Mouse (Mus musculus) brain, embryonic 18.5 days (tissue): ENCODE measurements around the gene Cotl1.

ENCODE experiments used
- DNase-seq: peaks from one replicate; pipeline ENCODE4 v3.0.0-alpha.2; 2012; ENCODE audit warnings: low read depth, low spot score

Gene Cotl1

DNA sequence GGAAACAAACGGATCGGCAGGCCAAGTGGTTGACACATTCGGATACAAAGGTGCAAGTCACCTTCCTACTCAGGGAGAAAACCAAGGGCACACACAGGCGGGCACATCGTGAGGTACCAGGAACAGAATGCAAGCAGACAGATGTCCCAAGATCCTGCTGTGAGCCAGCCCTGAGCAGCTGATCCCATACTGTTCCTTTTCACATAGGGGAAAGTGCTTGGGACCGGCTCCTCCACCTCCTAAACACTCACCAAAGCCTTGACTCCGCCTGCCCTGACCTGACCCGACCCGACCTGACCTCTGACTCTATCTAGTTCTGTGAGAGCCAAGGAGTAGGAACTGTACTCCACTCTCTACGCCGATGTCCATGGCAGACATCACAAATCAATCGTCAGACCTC is 22.9 kb downstream of the Cotl1 start:
- DNase-seq: no peak

DNA sequence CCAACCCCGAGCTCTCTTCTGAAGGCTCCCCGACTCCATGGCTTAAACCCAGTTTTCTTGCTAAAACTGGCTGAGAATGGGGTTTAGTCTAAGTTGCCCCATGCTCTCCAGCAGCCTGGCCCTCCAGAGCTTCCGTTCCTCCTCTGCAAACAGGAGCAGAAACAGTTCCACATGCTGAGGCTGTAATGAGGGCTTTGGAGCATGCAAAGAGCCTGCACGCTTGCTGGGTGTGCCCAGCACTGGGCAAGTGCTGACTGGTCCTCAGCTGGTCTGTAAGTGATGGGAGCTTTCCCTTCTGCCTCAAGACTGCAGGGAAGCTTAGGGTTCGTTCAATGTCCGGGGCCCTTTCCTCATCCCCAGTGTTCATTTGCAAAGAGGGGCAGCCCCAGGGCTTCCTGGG is 24.1 kb downstream of the Cotl1 start:
- DNase-seq: no peak

DNA sequence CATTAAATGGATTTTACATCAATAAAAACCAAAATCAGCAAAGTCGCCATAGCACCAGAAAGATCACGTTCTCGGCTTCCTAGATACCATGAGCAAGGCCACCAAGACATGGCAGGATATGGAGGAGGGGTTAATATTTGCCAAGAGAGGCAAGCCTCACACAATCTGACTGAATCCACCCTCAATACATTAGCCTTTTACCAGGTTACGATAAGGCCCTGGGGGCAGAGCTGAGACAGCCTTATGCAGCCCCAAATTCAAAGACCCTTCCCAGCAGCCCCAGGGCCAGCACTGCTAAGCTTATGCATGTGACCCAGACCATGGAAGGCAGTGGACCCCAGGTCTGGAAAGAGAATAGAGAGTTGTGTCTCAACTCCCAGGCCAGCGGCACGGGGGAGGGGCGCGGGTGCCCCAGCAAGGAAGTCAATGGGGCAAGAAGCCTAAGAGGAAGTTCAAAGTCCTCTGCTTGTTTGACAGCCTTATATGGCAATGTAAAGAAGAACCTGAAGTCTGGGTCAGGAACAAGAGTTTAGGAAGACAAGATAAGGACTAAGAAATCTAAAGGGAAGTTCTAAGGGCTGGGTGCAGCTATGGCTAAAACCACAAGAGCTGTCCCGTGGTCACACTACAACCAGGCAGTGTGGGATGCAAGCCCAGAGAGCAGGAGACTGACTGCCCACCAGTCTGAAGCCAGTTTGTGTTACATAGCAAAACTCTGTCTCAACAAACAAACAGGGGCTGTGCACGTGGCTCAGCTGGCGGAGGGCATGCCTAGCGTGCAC is 27.5 kb downstream of the Cotl1 start:
- no peak for DNase-seq

DNA sequence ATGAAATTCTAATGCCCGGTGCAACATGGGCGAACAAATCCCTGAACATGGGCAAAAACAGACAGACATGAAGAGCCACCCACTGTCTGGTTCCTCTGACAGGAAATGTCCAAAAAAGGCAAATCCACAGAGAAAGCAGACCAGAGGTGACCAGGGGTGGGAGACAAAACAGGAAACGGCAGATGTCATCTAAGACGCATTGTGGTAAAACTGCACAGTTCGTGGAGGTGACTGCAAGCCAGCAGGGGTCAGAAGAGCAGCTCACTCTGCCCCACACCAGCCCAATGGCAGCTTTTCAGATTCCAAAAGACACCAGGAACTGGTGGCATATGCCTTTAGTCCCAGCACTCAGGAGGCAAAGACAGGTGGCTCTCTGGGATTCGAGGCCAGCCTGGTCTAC is 28.4 kb downstream of the Cotl1 start:
- DNase-seq: no peak

DNA sequence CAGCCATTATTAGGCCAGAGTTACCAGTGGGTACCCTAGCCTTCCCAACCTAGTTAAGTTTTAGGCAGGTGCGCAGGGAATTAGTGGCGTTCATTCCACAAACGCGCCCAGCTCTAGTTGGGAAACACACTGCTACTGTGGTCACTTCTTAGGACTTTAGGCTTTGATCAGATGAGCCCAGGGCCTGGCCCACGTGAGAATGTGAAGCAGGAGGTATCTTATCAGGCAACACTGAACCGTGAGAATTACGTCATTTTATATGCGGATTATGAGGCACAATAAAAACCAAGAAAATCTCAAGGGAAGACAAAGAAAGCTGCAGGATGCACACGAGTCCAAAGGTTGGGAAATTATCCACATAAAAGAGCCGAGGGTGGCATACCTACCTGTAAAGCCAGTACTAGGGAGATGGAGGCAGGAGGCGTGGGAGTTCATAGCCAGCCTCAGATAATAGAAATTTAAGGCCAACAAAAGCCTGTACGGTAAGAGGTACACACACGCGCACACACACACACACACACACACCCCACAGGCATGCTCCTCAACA is 29.3 kb downstream of the Cotl1 start:
- no peak for DNase-seq

DNA sequence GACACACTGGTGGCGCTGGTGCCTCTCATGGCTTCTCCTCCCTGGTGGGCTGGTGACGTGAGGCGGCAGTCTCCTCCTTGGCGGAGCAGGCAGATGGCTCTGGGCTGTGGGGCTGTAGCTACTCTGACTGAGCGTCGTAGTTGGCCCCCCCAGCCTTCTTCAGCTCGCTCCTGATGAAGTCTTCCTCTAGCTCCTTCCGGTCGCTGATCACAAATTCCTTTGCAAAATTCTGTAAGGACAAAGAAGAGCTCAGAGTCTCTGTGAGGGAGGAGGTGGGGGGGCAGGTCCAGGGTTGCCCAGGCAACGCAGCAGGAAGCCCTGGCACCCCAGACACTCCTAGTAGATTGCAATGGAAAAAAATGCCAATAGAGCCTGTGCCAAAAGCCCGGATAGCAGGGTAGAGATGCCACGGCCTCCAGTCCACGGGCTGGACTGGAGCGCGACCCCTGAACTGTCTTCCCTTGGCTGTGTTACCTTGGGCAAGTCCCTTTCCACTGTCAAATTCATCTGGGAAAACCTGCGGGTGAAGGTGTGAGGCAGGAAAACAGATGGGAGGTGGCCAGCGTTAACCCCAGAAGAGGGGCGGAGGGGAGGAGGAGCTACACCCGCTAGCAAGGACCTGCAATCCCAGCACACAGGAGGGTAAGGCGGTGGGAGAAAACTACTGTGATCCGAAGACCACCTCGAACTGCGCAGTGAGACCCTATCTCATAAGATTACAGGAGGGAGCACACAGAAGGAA is 30.0 kb downstream of the Cotl1 start:
- no peak for DNase-seq

DNA sequence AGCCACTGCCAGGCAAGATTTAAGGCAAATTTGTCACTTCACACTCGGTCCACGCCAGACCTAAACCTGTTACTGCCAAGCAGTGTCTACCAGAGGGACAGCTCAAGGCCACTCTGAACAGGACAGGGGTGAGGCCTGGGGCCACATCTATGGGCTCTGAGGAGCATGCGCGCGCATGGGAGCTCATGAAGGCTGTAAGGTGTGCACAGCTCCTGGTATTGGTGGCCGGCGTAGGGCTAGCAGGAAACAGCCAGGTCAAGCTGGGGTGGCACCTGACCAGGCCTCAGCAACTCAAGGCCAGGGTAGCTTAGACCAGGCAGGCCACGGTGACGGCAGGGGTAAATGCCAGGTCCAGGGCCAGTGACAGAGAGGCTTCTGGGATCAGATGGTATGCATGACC is 30.7 kb downstream of the Cotl1 start:
- no peak for DNase-seq

DNA sequence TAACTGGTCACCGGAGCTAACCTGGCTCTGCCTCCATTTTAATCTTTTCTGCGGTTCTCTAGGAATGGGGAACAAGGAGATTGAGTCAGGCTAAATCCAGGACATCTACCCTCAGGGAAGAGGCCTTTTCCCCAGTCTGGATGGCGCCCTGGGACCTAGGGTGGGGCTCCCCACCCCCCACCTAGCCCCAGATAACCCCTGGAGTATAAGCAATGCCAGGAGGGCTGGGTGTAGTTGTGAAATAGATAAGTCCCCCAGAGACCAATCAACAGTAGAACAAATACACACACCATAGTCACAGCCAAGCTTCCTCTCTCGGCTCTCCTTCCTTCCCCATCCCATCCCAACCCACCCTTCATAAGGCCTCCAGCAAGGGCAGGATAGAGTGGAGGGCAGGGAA is 32.7 kb downstream of the Cotl1 start:
- DNase-seq: no peak

DNA sequence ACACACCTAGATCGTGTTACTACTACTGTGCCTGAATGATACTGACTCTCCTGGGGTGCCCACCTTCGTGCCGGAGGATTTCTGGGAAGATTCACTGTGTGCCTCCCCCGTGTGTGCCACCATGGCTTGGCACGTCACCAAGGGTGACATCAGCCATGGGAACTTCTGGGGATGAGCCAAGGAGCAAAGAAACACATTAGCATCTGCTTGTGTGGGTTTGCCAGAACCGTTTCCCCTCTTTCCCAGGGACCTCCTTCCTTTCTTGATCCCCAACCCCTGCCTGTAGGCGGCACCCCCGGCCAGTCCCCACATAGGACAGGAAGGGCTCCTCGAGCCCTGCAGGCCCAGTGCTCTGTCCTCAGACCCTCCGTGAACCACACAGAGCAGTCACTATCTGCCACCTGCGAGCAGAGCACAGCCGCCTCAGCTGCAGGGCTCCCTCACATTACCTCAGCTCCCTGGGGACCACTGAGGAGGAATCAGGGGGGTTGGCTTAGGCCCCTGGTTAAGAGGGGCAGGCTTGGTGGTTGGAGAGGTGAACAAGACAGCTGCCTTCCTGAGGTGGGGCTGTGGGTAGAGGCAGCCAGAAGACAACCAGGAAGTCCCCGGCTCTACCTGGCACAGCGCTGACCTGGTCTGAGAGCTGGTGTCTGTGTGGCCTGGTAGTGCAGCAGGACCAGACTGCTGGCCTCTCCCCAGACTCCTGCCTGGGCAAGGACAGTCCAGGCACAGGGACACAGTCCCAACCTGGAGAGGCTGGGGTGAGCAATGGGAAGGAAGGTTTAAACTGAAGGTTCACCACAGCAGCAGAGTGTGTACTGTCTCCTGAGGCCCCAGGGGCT is 33.7 kb downstream of the Cotl1 start:
- DNase-seq: no peak

DNA sequence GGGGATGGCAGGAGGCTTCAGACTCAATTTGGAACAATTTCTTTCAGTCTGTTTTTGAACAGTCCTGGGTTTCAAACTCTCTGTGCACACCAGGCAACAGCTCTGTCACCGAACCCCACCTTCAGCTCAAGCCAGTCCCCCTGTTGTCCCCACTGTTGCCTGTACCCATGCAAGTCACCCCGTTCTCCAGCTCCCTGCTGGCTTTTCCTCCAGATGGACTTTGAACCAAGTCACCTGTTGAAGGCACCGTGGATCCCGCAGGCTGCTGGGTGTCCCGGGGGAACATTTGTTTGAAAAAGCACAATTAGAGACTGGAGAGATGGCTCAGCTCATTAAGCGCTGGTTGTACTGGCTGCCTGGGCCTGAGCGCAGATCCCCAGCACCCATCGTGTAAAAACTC is 35.1 kb downstream of the Cotl1 start:
- DNase-seq: no peak

DNA sequence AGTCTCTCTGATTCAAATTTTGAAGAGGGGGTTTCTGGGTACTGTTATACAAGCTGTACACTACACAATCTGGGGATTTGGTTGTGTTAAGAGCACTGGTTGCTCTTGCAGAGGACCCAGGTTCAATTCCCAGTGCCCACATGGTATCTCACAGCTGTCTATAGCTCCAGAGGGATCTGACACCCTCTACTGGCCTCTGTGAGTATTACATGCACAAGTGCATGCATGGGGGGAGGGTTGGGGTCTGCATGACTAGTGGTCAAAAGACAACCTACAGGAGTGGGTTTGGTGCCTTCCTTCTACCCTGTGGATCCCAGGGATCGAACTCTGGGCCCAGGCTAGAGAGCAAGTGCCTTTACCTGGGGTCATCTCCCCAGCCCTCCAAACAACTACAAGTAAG is 37.8 kb downstream of the Cotl1 start:
- no peak for DNase-seq

DNA sequence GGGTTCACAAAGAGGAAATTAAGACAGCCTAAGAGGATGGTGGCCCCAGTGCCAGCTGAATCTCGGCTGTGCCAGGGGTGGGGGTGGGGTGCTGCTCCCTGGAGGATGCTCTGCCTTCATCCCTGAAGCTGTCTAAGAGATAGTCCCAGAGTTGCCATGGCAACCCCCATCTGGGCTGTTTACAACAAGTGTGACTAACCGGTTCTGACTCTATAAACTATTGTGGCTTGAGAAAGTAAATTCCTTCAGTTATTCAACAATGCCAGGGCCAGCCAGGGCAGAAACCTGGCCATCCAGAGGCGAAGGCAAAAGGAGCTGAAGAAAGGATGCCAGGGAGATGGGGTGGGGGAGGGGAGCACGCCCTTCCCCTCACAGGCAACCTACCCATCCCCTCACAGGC is 39.2 kb downstream of the Cotl1 start:
- DNase-seq: no peak

DNA sequence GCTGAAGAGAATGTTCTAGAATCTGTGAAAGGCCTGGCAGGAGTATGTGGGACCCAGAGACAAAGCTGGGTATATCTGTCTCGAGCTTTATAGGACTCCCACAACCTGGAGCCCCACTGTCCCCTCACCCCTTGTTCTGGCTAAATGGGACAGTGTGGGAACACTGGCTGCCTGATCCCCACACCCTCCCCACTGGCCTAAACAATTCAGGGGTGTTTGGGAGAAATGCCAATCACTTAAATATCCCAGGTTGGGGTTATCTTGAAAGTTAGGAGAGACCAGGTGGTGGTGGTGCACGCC is 41.4 kb downstream of the Cotl1 start:
- no peak for DNase-seq

DNA sequence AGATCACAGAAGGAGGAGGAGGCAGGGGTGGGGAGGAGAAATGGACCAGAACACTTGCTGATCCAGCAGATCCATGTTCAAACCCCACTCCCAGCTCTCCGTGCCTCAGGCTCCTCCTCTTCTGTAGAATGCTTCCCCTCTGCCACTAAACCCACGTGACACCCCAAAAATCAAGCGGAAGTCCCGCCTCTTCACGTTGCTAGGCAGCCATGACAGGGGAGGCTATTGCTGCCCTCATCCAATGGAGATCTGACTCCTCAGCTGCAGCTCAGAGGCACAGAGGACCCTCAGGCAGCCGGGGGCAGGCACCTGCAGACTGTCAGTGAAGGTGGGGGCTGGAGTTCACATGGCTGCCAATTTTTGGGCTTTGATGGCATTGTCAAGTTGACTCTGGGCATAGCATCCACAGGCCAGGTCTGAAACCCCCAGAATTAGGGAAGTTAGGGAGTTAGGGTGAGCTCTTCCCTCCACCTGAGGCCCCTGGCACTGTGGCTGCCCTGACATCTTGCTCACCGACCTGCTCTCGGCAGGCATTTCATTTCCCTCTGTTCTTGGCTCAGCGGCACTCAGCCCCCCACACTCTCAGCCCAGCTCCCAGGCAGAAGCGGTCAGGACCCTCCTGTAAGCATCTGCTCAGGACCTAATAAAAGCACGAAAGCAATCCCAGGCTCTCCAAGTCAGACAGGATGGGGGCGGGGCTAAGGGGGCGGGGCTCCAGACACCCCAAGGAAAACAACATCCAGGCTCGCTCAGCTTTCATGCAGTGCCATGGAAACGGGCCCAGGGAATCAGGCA is 42.0 kb downstream of the Cotl1 start:
- peak; percentile 72 for DNase-seq

DNA sequence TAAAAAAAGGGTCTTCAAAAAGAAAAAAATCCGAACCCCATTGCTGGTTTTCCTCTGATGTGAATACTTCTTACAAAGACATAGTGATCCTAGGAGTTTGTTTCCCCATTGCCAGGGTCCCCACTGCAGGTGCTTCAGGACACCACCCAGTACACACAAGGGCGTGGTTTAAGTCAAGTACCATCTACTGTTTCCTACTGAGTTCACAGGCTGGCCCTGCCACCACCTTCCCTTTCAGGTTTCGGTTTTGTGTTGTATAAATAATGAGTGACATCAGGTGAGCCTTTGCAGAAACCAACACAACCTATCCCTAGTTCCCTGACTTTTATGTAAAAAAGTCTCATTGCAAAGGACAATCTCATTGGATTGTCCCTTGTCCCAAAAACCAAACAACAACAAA is 44.7 kb downstream of the Cotl1 start:
- DNase-seq: no peak

DNA sequence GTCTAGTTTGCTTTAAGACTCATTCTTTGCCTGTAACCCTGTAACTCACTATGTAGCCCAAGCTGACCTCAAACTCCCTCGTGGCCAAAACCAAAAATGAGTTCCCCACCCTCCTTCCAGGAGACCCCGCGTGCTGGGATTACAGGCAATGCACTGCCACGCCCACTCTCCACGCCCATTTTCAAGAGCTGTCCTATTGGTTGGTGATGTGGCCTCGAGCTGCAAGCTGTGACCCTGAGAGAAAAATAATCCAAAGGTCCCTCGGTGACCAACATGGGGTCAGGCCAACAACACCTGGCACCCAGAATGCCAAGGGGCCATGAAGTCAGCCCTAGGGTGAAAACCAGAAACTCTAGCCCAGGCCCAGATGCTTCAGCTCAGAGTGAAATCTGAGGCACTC is 45.7 kb downstream of the Cotl1 start:
- DNase-seq: no peak

DNA sequence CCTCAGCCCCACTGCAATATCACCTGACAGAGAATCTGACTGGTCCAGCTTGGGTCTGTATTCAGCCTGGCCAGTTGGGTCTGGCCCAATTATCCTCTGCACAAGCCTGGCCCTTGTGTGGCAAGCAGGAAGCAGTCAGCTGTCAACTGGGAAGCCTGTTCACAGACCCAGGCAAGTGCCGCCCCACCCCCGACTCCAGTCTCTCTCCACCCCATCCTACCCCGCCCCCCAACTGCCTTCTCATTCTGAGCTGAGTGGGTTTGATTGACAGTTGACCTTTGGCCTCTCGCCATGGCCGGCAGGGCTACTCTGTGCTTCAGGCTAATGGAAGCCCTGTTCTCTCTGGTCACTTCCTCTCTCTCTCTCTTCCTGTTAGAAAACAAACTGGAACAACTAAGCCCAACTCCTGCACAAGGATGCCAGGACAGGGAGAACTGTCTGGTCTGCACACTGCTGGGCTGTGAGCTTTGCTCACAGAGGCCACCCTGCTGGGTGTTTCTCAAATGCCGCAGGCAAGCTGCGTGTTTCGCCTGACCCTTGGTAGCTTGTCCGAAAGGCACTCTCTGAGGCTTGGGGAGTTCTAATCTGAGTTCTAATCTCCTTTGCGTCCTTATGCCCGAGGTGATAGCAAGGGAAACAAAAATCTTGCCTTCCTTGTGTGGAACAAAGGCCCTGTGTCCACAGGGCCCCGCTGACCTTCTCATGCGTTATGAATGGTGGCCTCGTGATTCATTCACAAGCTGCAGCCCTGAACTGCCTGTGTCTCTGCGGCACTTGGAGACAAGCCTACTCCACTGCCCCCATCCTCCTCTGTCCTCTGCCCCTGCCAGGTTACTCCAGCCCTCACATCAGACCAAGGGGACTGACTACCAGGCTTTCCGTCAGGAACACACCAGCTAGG is 48.3 kb downstream of the Cotl1 start:
- no peak for DNase-seq

DNA sequence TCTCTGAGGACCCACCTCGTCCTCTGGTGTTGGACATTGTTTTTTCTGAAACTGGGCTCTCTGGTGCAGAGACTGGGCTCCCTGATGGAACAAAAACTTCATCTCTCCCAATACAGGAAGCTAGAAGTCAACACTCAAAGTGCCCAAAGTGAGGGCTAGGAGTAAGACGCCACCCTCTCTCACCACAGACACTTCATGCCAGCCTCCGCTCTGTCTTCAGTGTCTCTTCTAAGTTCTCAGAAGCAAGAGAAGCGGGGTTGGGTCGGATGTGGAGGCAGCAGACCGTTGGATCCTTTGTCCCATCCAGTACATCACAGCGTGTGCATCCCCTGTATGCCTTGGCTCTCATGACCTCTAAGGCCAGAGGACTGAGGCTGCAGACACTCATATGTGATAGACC is 50.8 kb downstream of the Cotl1 start:
- DNase-seq: no peak

DNA sequence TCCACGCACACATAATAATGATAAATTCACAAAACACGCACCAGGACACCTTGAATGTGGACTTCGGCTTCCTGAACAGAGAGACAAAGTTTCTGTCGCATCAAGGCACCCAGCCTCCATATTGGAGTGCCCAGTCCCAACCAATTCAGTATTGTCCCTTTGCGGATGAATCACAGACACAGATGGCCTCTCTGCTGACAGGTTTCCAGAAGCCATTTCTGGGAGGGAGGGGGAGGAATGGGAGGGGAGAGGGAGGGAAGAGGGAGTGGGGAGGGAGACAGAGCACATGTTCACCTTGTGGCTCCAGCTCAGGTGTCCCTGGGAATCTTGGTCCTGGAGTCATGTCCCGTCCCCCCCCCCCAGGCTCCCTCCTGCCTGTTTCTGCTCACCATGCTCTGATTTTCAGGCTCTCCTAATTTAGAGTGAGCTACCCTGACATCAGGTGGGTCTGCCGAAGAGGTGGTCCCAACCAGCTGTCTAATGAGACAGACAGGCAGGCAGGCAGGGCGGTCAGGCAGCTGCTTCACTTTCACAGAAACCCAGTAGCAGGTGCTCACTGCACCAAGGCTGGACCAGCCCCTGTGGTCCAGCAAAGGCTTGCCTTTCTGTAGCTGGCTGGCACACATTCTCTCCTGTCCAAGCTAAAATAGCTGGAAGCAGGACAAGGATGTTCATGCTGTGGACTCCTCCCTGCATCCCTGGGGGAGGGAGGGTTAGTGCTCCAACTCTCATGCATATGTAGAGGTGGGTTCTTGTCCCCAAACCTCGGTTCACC is 51.5 kb downstream of the Cotl1 start:
- no peak for DNase-seq

DNA sequence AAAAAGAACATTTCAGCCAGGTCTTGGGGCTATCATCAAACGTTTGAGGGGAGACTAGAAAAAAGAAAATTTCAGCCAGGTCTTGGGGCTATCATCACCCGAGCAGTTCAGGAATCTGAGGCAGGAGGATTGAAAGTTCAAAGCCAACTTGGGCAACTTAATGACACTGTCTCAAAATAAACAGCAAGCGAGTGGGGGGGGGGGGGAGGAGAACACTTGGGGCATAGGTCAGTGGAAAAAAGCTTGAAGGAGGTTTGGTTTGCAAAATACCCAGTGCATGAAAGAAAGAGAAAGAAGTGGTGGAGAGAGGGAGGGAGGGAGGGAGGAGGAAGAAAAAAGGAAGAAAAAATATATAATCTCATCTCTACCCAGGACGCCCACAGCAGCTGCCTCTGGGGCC is 53.0 kb downstream of the Cotl1 start:
- DNase-seq: no peak
